In genomic region chr4:8955306-8955705, GRCm38 (mm10) we compare ENCODE assay signal across 18 mouse cellular contexts.
A peak's percentile ranks its signal among the peaks of the same experiment; 100 is the strongest.
DNase-seq lines count a peak whose midpoint lies in the region; ATAC-seq and TF ChIP-seq lines count a peak whose summit lies in the region.
"Had no signal": no experiment of that assay in that cellular context is flagged by ENCODE, and none has a peak within 500 bp of the region (broad histone marks: within the 10 kb centered on the region; RNA-seq: fewer than 3 reads in every experiment).

No protein-coding gene starts in this region.

- no peak for TF ChIP-seq CTCF in cerebellum, adult 2 months (IDR thresholded peaks at IDR 0.05; ENCODE audit: borderline replicate concordance, insufficient read depth, low read depth, low read length)
- no peak for TF ChIP-seq CTCF in heart, adult 2 months (IDR thresholded peaks at IDR 0.05)
- TF ChIP-seq CTCF in lung, adult 2 months (IDR thresholded peaks at IDR 0.05; ENCODE audit: insufficient read depth, low read length) = no peak

- no peak for TF ChIP-seq POLR2A in cerebellum, adult 2 months (IDR thresholded peaks at IDR 0.05; ENCODE audit: borderline replicate concordance, insufficient read depth, low read length)
- no peak for TF ChIP-seq POLR2A in heart, adult 2 months (IDR thresholded peaks at IDR 0.05; ENCODE audit: insufficient read depth, low read depth, low read length)
- no peak for TF ChIP-seq POLR2A in lung, adult 2 months (IDR thresholded peaks at IDR 0.05; ENCODE audit: borderline replicate concordance, extremely low read depth, low read depth, low read length)

- WGBS in cerebellum, adult 2 months = 31% methylated on average over 5 of the region's 5 CpGs
- 67% methylated on average over 5 of the region's 5 CpGs for WGBS in heart, adult 2 months
- WGBS in heart, embryonic 12.5 days = 86% methylated on average over 5 of the region's 5 CpGs
- WGBS in neural tube, embryonic 13.5 days = 75% methylated on average over 5 of the region's 5 CpGs
- WGBS in neural tube, embryonic 15.5 days = 57% methylated on average over 5 of the region's 5 CpGs
- 83% methylated on average over 5 of the region's 5 CpGs for WGBS in lung, adult 2 months

- no peaks in the 10 kb centered on the region for H3K36me3 ChIP-seq in heart, adult 2 months (ENCODE audit: control insufficient read depth, insufficient read depth, low read length)
- no peaks in the 10 kb centered on the region for H3K36me3 ChIP-seq in heart, embryonic 12.5 days
- H3K36me3 ChIP-seq in neural tube, embryonic 13.5 days = no peaks in the 10 kb centered on the region
- H3K36me3 ChIP-seq in neural tube, embryonic 15.5 days = no peaks in the 10 kb centered on the region
- H3K36me3 ChIP-seq: hindbrain, embryonic 12.5 days; kidney, embryonic 15.5 days; limb, embryonic 13.5 days; liver, embryonic 12.5 days; midbrain, embryonic 12.5 days had no signal

- no peaks in the 10 kb centered on the region for H3K79me2 ChIP-seq in heart, adult 2 months (replicated peaks; ENCODE audit: control insufficient read depth, insufficient read depth, low read length)

- no peaks in the 10 kb centered on the region for H3K27me3 ChIP-seq in cerebellum, adult 2 months (ENCODE audit: control insufficient read depth, insufficient read depth, low read length)
- H3K27me3 ChIP-seq in heart, adult 2 months (ENCODE audit: control insufficient read depth, insufficient read depth, low read length) = no peaks in the 10 kb centered on the region
- H3K27me3 ChIP-seq in heart, embryonic 12.5 days (replicated peaks) = no peaks in the 10 kb centered on the region
- H3K27me3 ChIP-seq in neural tube, embryonic 13.5 days = no peaks in the 10 kb centered on the region
- no peaks in the 10 kb centered on the region for H3K27me3 ChIP-seq in neural tube, embryonic 15.5 days (replicated peaks)
- H3K27me3 ChIP-seq: hindbrain, embryonic 12.5 days; kidney, embryonic 15.5 days; liver, embryonic 12.5 days; midbrain, embryonic 12.5 days had no signal

- no peak for ATAC-seq in heart, embryonic 12.5 days (ENCODE audit: insufficient number of reproducible peaks, low FRiP score)
- ATAC-seq in neural tube, embryonic 13.5 days (ENCODE audit: low read depth) = no peak
- ATAC-seq in neural tube, embryonic 15.5 days (ENCODE audit: low FRiP score) = no peak
- ATAC-seq: CD4-positive, CD25-positive, alpha-beta regulatory T cell, adult 4 months had no signal

- intact Hi-C loops in heart, adult 2 months (cut with DNase I) = loop anchor here (10.0 kb wide), 1 partner anchor 139 kb away; no protein-coding TSS in a partner anchor

- no peak overlapping the region for H3K4me3 ChIP-seq in cerebellum, adult 2 months (replicated peaks; ENCODE audit: insufficient read depth, low read depth, low read length)
- H3K4me3 ChIP-seq in heart, adult 2 months = no peak overlapping the region
- no peak overlapping the region for H3K4me3 ChIP-seq in heart, embryonic 12.5 days
- H3K4me3 ChIP-seq in neural tube, embryonic 13.5 days = no peak overlapping the region
- no peak overlapping the region for H3K4me3 ChIP-seq in neural tube, embryonic 15.5 days (replicated peaks)
- no peak overlapping the region for H3K4me3 ChIP-seq in lung, adult 2 months (replicated peaks; ENCODE audit: extremely low read depth, low read depth, low read length)
- H3K4me3 ChIP-seq: hindbrain, embryonic 12.5 days; kidney, embryonic 15.5 days; limb, embryonic 13.5 days; midbrain, embryonic 12.5 days had no signal

- no peak for TF ChIP-seq EP300 in heart, adult 2 months (IDR thresholded peaks at IDR 0.05; ENCODE audit: insufficient read depth, low read depth, low read length)

- H3K9ac ChIP-seq in heart, adult 2 months (ENCODE audit: low read depth, low read length) = no peak overlapping the region
- no peak overlapping the region for H3K9ac ChIP-seq in heart, embryonic 12.5 days
- no peak overlapping the region for H3K9ac ChIP-seq in neural tube, embryonic 13.5 days
- H3K9ac ChIP-seq in neural tube, embryonic 15.5 days (replicated peaks) = no peak overlapping the region
- H3K9ac ChIP-seq: hindbrain, embryonic 12.5 days; kidney, embryonic 15.5 days; limb, embryonic 13.5 days; liver, embryonic 12.5 days; midbrain, embryonic 12.5 days had no signal

- peak; percentile 47 to 55 for DNase-seq in cerebellum, adult 2 months
- no peak for DNase-seq in cerebellum, adult 11 months
- DNase-seq in heart, adult 2 months = no peak
- no peak for DNase-seq in lung, adult 2 months
- no peak for DNase-seq in adrenal gland, postnatal 4 days (ENCODE audit: low spot score in 2 of 2)
- DNase-seq: kidney, adult 11 months; kidney, postnatal 36 days; thymus, adult 18-20 months; thymus, postnatal 36 days had no signal

- H3K4me2 ChIP-seq in heart, embryonic 12.5 days = no peak overlapping the region
- H3K4me2 ChIP-seq in neural tube, embryonic 13.5 days = no peak overlapping the region
- no peak overlapping the region for H3K4me2 ChIP-seq in neural tube, embryonic 15.5 days
- H3K4me2 ChIP-seq: midbrain, embryonic 12.5 days had no signal

- H3K9me3 ChIP-seq in heart, embryonic 12.5 days (replicated peaks) = no peaks in the 10 kb centered on the region
- no peaks in the 10 kb centered on the region for H3K9me3 ChIP-seq in neural tube, embryonic 13.5 days
- H3K9me3 ChIP-seq in neural tube, embryonic 15.5 days (replicated peaks) = no peaks in the 10 kb centered on the region
- H3K9me3 ChIP-seq: hindbrain, embryonic 12.5 days; kidney, embryonic 15.5 days; limb, embryonic 13.5 days; liver, embryonic 12.5 days; midbrain, embryonic 12.5 days had no signal

- peaks cover 21% of the 10 kb centered on the region for H3K4me1 ChIP-seq in cerebellum, adult 2 months (ENCODE audit: control insufficient read depth, insufficient read depth, low read length)
- peaks cover 9% of the 10 kb centered on the region for H3K4me1 ChIP-seq in heart, adult 2 months (ENCODE audit: control insufficient read depth, insufficient read depth, low read length)
- peaks cover 36% of the 10 kb centered on the region for H3K4me1 ChIP-seq in heart, embryonic 12.5 days (replicated peaks)
- peaks cover 50% of the 10 kb centered on the region for H3K4me1 ChIP-seq in neural tube, embryonic 13.5 days (replicated peaks)
- peaks cover 34% of the 10 kb centered on the region for H3K4me1 ChIP-seq in neural tube, embryonic 15.5 days
- H3K4me1 ChIP-seq in lung, adult 2 months (ENCODE audit: control insufficient read depth, insufficient read depth, low read length) = peaks cover 2% of the 10 kb centered on the region; the same call in 1 of the 2 replicates

- H3K27ac ChIP-seq in cerebellum, adult 2 months (ENCODE audit: insufficient read depth, low read length) = no peak overlapping the region
- H3K27ac ChIP-seq in heart, adult 2 months = peak overlapping the region; percentile 80; the same call in 1 of the 2 replicates
- no peak overlapping the region for H3K27ac ChIP-seq in heart, embryonic 12.5 days (ENCODE audit: poor library complexity, severe bottlenecking)
- H3K27ac ChIP-seq in neural tube, embryonic 13.5 days (replicated peaks) = 0 out of 2 replicates have a peak overlapping the region, but pooled peaks have one; percentile 64
- H3K27ac ChIP-seq in neural tube, embryonic 15.5 days (replicated peaks) = no peak overlapping the region
- H3K27ac ChIP-seq: kidney, embryonic 15.5 days; liver, embryonic 12.5 days had no signal

Comparison
In these comparisons a context has a peak if more than half of its experiments do, and no peak if none do; other contexts are left out.
1. DNase-seq: peak in cerebellum, adult 2 months (2 of 2); none in cerebellum, adult 11 months (single experiment), heart, adult 2 months (0 of 2), lung, adult 2 months (single experiment) and adrenal gland, postnatal 4 days (0 of 2).
2. H3K27ac ChIP-seq: peak in heart, adult 2 months (single experiment) and neural tube, embryonic 13.5 days (single experiment); none in cerebellum, adult 2 months (single experiment), heart, embryonic 12.5 days (single experiment) and neural tube, embryonic 15.5 days (single experiment).